Mouse (Mus musculus) spleen, postnatal 4 days (tissue): ENCODE data around the gene Sgk2.
"Not testable (repeated sequence)": the region's sequence is repeated elsewhere in the genome, so short reads cannot be mapped to it uniquely, and the experiment has no call there.

ENCODE experiments used
- DNase-seq, 2 experiments: peaks; one replicate each; pipeline ENCODE4 v3.0.0; 2022; ENCODE audit warnings: low spot score in 2 of 2

Gene Sgk2

DNA sequence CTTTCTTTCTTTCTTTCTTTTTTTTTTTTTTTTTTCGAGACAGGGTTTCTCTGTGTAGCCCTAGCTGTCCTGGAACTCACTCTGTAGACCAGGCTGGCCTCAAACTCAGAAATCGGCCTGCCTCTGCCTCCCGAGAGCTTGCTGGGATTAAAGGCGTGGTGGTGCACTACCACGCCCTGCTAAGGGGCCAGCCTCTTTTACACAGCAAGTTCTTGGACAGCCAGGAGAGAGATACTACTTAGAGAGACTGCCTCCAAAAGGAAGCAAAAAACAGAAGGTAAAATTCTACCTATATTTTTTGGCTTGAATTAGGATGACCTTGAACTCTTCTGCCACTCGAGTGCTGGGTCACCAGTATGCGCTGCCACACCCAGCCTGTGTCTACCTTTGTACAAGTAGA, 71.9 kb downstream of the Sgk2 start:
- DNase-seq, result not testable (repeated sequence)

DNA sequence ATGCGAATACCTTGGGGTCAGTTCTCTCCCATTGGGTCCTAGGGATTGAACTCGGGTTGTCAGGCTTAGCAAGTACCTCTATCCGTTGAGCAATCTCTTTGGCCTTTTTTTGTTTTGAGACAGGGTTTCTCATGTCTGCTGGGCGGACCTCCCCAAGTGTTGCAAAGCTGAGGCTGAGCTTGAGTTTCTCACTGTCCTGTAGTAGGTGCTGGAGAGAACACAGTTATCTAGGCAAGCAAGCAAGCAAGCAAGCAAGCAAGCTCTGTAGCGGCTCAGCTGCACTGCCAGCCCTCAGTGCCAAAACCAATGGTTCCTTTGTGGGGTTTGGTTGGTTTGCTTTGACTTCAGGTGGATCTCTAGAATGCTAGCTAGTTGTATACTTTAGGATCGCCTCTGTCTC, 73.5 kb downstream of the Sgk2 start:
- DNase-seq, result no peak

DNA sequence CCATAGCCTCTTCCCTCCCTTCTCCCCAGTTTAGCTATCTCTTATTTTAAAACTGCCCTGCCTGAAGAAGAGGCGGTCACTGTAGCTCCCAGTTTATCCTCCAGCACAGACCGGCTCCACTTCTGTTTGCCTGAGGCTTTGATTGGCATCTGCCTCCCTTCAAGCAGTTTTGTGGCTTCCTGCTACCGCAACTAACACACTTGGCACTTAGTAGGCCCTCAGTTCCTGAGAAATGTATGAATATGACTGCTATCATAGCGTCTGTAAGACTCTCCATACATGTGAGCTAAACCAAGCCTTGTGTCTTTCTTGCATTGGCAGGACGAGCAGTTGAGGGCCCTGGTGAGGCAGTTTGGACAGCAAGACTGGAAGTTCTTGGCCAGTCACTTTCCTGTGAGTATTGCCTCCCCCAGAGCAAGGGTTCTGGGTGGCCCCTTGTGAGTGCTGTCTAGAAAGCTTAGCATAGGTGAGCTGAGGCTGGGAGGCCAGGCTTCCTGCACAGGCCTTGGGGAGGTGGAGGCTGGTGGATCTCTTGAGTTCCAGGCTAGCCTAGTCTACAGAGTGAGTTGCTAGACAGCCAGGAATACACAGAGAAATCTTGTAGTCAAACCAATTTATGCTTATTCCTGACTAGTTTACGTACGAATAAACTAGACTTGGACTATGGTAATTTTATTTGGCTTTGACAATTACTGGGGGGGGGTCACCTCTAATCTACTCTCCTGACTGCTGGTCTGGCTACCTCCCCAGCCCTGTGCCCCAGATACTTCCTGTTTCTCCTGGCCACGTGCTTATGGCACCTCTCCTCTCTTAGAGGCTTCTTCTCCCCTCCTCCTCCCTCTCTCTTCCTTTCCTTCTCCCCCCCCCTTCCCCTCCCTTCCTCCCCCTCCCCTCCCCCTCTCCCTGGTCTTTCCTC, 74.3 kb downstream of the Sgk2 start:
- no peak for DNase-seq

DNA sequence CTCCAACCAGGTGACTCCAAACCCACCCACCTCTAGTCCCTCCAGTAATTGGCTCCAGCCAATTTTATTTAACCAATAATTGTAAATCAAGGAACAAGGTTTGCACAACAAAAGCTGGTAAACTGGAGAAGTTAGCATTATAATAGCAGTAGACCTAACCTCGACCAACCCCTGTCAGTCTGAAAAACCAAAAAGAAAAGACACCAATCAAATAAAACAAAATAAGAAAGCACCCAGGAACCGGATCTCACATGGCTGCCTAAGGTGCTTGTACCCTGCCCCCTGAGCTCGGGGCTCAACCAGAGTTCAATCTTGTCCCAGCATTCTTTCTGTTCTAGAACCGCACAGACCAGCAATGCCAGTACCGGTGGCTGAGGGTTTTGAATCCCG, 75.0 kb downstream of the Sgk2 start:
- DNase-seq, result no peak
